Mouse (Mus musculus) spleen, postnatal 36 days (tissue): Measurements from ENCODE around the gene Nwd1.

Experiments used
- DNase-seq, 2 experiments: peaks; one replicate each; pipeline ENCODE4 v3.0.0; 2022; ENCODE audit warnings: low spot score in 2 of 2, mixed read lengths in 1 of 2

Nwd1 gene

DNA sequence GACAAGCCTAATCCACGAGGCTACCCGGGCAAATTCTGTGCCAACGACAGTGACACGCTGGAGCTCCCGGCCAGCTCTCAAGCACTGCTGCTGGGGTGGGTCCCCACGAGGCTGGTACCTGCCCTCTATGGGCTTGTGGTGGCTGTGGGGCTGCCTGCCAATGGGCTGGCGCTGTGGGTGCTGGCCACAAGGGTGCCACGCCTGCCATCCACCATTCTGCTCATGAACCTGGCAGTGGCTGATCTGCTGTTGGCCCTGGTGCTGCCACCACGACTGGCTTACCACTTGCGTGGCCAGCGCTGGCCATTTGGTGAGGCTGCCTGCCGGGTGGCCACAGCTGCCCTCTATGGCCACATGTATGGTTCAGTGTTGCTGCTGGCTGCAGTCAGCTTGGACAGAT lies 115.8 kb downstream of the Nwd1 start:
- no peak for DNase-seq

DNA sequence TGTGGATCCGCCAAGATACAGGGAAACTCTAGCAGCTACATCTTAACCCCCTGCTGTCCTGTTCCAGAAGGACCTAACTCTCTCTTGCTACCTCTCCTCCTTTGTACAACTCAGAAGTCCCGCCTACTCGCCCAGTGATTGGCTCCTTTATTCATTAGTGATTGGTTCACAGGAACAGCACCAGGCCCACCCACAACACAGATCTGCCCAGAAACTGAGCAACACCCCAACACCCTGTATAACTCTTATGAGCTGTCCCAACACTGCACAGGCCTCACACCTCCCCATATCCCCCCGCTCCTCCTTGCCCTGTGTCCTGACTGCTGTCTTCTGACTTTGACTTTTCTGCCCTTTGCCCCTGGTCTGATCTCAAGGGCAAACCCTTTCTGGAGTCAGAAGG lies 119.2 kb downstream of the Nwd1 start:
- DNase-seq, result no peak

DNA sequence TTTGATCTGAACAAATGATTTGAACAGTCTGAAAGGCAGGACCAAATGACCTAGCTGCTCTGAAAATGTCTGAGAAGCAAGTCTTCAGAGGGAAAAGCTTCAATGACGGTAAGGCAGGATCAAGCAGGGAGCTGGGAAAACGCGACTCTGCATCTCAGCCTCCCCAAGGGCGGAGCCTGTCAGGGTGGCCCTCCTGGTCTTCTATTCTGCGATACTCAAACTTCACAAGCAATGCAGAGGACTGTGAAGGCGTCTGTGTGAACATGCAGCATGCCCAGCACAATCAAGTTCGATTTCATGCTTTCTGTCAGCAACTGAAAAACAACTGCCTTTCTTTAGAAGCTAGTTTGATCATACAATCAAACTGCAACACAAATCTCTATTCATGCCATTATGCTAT lies 120.3 kb downstream of the Nwd1 start:
- DNase-seq, result no peak
